Mouse (Mus musculus): ENCODE measurements around the gene Mrps2. TPM values are rescaled to one million over a fixed set of nuclear protein-coding genes. Genes with fewer than 3 reads are reported as not detected.
A peak's percentile ranks its signal among the peaks of the same experiment; 100 is the strongest.
"Not testable (repeated sequence)": the region's sequence is repeated elsewhere in the genome, so short reads cannot be mapped to it uniquely, and the experiment has no call there.

The Mrps2 gene
- polyA plus RNA-seq, 1 experiment from 2014 or later: 52.5 TPM

DNA sequence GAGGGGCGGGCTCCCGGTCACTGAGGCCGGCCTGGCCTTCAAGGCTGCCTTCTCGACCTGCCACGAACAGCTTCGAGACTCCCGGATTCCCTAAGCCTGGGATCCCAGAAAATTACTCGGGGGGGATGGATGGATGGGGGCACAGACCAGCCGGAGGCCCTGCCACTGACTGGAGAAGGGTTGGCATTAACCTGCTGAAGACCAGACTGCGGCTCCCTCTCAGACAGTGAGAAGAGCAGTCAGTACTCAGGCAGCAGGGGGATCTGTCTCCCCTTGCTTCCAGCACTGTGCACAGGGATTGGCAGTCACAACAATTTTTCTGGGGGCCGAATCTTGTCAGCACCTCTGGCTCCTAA lies 20.6 kb upstream of the Mrps2 start:
- Histone ChIP-seq H3K4me3 (peak overlapping the region; percentile 73), H3K4me2 (peak overlapping the region; percentile 93), H3K36me3 (ENCODE audit: poor library complexity, severe bottlenecking) (peaks cover 27% of the 10 kb centered on the region), H3K27ac (peak overlapping the region; percentile 55), H3K9me3 (replicated peaks) (no peaks in the 10 kb centered on the region), H3K9ac (peak overlapping the region; percentile 89), H3K4me1 (peaks cover 15% of the 10 kb centered on the region), H3K27me3 (no peaks in the 10 kb centered on the region)
- WGBS: 4% methylated on average over 11 of the region's 11 CpGs
- ATAC-seq: peak; percentile 72

DNA sequence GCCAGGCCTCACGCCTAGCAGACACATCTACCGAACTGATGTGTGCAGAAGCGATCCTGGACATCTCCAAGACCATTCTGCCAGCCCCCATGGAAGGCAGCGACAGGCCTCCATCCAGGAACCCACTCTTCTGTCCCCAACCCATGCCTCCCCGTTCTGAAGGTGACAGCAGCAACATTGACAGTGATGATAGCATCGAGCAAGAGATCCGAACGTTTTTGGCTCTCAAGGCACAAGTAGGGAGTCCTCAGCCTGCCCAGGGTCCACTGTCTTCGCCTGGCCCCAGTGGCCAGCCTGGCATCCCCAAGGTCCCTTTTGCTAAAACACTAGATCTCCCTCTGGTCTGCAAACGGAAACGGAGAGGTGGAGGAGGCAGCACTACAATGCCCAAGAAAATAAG lies 16.2 kb upstream of the Mrps2 start:
- peaks cover 8% of the 10 kb centered on the region for H3K4me1 ChIP-seq
- H3K4me3 ChIP-seq: no peak overlapping the region
- no peak overlapping the region for H3K4me2 ChIP-seq
- 90% methylated on average over 11 of the region's 11 CpGs for WGBS
- peaks cover 46% of the 10 kb centered on the region for H3K36me3 ChIP-seq (ENCODE audit: poor library complexity, severe bottlenecking)
- no peak for ATAC-seq
- H3K27me3 ChIP-seq: no peaks in the 10 kb centered on the region
- H3K27ac ChIP-seq: no peak overlapping the region
- H3K9ac ChIP-seq: no peak overlapping the region
- no peaks in the 10 kb centered on the region for H3K9me3 ChIP-seq (replicated peaks)

DNA sequence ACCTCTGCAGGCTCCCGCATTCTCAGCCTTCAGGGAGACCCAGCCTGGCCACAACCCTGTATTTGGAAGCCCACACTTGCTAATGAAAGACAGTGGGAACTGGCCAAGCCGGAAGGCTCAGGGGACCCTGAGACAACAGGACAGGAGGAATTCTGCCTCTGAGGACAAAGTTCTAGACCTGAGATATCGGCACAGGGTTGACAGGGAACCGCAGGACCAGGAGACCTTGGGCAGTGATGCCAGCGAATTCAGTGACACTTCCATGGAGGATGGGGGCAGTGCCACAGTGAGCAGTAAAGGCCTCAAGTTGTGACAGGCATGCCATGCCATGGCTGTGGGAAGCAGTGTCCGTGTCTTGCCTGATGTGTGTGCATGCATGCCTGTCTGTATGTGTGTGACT lies 14.3 kb upstream of the Mrps2 start:
- no peak for ATAC-seq
- Histone ChIP-seq H3K27ac (no peak overlapping the region), H3K9me3 (replicated peaks) (no peaks in the 10 kb centered on the region), H3K36me3 (ENCODE audit: poor library complexity, severe bottlenecking) (peaks cover 46% of the 10 kb centered on the region), H3K4me1 (no peaks in the 10 kb centered on the region), H3K4me3 (no peak overlapping the region), H3K4me2 (no peak overlapping the region), H3K9ac (no peak overlapping the region), H3K27me3 (no peaks in the 10 kb centered on the region)
- 90% methylated on average over 6 of the region's 6 CpGs for WGBS

DNA sequence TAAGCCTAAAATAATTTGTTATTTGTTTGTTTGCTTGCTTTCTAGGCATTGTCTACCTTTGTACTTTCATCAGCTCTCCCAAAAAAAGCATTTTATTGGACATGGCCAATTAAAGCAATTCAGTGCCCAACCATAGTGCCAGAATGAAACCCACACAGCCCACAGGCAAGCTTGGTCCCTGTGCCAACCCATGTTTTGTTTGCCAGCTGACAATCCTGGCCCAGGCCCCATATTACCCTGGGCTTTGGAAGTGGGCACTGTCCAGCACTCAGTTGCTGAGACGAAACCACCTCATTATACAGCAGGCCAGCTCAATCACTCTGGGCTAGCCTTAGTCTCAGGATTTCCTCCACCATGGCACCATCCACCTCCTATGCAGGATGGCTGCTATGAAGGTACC lies 11.2 kb upstream of the Mrps2 start:
- no peak overlapping the region for H3K9ac ChIP-seq
- no peaks in the 10 kb centered on the region for H3K9me3 ChIP-seq (replicated peaks)
- no peak overlapping the region for H3K27ac ChIP-seq
- no peak overlapping the region for H3K4me3 ChIP-seq
- H3K36me3 ChIP-seq (ENCODE audit: poor library complexity, severe bottlenecking): peaks cover 26% of the 10 kb centered on the region
- ATAC-seq: no peak
- H3K27me3 ChIP-seq: no peaks in the 10 kb centered on the region
- H3K4me1 ChIP-seq: no peaks in the 10 kb centered on the region
- WGBS: 74% methylated on average over 1 of the region's 1 CpGs
- no peak overlapping the region for H3K4me2 ChIP-seq

DNA sequence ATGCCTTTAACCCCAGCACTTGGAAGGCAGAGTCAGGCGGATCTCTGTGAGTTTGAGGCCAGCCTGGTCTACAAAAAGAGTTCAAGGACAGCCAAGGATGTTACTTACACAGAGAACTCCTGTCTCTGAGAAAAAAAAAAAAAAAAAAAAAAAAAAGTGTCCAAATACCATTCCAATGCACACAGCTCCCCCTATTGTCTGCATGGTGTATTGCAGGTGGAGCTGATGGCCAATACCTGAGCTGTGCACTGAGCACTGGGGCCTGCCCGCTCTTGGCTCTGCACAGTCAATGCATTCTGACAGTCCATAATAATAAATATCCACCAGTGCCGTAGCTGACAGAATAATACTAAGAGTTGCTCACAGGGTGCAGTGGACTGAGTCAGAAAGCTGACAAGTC lies 3.9 kb upstream of the Mrps2 start:
- Histone ChIP-seq H3K36me3 (ENCODE audit: poor library complexity, severe bottlenecking) (peaks cover under 1% of the 10 kb centered on the region), H3K4me2 (no peak overlapping the region), H3K4me1 (peaks cover 16% of the 10 kb centered on the region), H3K4me3 (no peak overlapping the region), H3K27me3 (peaks cover 7% of the 10 kb centered on the region; the same call in 1 of the 2 replicates), H3K27ac (no peak overlapping the region), H3K9ac (no peak overlapping the region), H3K9me3 (replicated peaks) (no peaks in the 10 kb centered on the region)
- ATAC-seq: no peak
- WGBS: 47% methylated on average over 3 of the region's 3 CpGs

DNA sequence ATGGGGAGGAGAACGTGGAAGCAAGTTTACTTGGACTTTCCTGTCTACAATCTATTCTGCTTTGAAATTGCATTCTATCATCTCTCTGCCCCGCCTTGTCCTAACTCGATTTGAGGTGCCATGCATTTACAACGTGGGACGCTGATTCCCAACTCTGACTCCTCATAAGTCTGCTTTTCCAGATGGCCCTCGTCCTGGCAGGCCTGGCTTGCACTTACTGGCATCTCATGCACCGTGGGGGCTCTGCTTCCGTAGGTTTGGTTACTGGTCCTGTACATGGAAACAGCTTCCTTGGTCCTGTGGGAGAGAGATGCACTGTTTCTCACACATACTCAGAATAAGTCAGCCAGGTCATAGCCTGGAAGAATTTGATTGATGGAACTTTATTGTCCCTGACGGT lies 2.9 kb upstream of the Mrps2 start:
- ATAC-seq: no peak

DNA sequence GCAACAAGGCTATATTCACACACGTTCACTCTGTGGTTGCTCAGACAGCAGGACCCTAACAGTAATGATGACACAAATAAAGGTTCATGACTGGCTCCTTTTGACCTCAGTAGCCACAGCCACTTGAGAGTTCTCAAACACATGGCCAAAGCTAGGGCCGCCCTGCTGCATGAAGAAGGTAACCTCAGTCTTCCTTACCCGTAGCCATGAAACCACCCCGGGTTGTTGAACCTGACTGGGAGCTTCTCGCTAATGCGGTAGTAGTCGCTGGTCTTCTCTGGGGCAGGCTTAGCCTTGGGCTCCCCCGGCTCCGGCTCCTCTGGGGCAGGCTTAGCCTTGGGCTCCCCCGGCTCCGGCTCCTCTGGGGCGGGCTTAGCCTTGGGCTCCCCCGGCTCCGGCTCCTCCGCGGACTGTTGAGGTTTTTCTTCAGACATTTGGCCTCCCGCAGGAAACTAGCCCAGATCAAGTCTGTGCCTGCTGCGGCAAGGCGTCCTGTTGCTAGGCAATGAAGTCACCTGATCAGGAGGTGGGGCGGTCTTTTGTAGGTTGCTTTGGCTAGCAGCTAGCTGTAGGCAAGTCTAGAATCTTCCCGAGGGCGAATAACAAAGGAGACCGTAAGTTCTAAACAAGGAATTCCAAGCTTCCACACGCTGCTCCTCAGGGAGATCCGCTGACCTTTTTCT lies 1.9 kb upstream of the Mrps2 start, which contains the start of gene 1700007K13Rik:
TSS of gene 1700007K13Rik (minus strand) at position 497 of the 683 bp plus-strand sequence.
- H3K27ac ChIP-seq: 0 out of 2 replicates have a peak within 1 kb of the TSS, but pooled peaks have one; percentile 7
- 0 out of 2 replicates have a peak within 1 kb of the TSS, but pooled peaks have one; percentile 17 for H3K9ac ChIP-seq
- H3K36me3 ChIP-seq (ENCODE audit: poor library complexity, severe bottlenecking): peaks cover 21% of the 10 kb centered on the region
- H3K9me3 ChIP-seq (replicated peaks): no peaks in the 10 kb centered on the region
- H3K27me3 ChIP-seq: peaks cover 7% of the 10 kb centered on the region; the same call in 1 of the 2 replicates
- H3K4me1 ChIP-seq: peaks cover 20% of the 10 kb centered on the region
- H3K4me3 ChIP-seq: peak within 1 kb of the TSS; percentile 15; the same call in 1 of the 2 replicates
- WGBS: 5% methylated on average over 25 of the region's 25 CpGs
- peak; percentile 68 for ATAC-seq
- peak within 1 kb of the TSS; percentile 55 for H3K4me2 ChIP-seq

More for the DNA sequence above, 2.9 kb upstream of the Mrps2 start:
- Histone ChIP-seq H3K4me1 (peaks cover 20% of the 10 kb centered on the region), H3K27ac (no peak overlapping the region), H3K27me3 (peaks cover 7% of the 10 kb centered on the region; the same call in 1 of the 2 replicates), H3K9ac (no peak overlapping the region), H3K36me3 (ENCODE audit: poor library complexity, severe bottlenecking) (peaks cover 11% of the 10 kb centered on the region), H3K9me3 (replicated peaks) (no peaks in the 10 kb centered on the region), H3K4me2 (no peak overlapping the region), H3K4me3 (no peak overlapping the region)
- WGBS: 84% methylated on average over 9 of the region's 9 CpGs

DNA sequence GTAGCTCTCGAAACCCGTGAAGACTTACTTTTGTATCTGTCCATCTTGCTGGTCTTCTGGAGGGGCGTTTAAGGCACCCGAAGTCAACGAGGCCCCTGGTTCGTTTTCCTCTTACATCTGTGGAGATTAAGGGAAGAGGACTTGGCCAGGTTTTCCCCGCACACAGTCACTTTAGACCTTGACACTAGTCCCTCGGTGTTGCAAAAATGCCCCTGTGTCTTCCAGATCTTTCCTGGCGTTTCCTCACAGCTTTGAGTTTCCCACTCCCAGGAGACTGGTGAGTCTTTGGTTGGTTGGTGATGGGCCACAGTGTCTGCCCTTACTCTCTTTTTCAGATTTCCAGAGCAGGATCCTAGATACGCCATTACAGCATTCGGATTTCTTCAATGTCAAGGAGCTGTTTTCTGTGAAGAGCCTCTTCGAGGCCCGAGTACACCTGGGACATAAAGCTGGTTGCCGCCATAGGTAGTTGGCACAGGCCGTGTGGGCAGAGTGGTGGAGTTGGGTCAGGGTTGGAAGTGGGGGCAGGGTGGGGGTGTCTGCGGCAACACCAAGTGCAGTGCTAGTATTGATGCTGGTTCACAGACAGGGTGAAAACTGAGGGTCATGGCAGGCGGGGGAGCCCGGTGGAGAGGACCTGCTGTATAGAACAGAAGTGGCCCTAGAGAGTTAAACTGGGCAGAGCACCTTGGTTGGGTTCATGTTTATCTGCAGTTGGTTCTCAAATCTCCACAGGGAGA lies 790 bp downstream of the Mrps2 start:
- H3K27ac ChIP-seq: no peak overlapping the region
- ATAC-seq: no peak
- peaks cover 7% of the 10 kb centered on the region; the same call in 1 of the 2 replicates for H3K27me3 ChIP-seq
- 55% methylated on average over 18 of the region's 18 CpGs for WGBS
- peak overlapping the region; percentile 98 for H3K9ac ChIP-seq
- peak overlapping the region; percentile 83 for H3K4me2 ChIP-seq
- peak overlapping the region; percentile 96 for H3K4me3 ChIP-seq
- H3K9me3 ChIP-seq (replicated peaks): peaks cover 11% of the 10 kb centered on the region
- H3K4me1 ChIP-seq: peaks cover 20% of the 10 kb centered on the region
- peaks cover 44% of the 10 kb centered on the region for H3K36me3 ChIP-seq (ENCODE audit: poor library complexity, severe bottlenecking)

DNA sequence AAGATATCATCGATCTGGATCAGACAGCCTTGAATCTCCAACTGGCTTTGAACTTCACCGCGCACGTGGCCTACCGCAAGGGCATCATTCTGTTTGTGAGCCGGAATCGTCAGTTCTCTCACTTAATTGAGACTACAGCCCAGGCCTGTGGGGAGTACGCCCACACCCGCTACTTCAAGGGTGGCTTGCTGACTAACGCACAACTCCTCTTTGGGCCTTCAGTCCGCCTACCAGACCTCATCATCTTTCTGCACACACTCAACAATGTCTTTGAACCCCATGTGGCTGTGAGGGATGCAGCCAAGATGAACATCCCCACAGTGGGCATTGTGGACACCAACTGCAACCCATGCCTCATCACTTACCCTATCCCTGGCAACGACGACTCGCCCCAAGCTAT lies 1.6 kb downstream of the Mrps2 start:
- H3K4me2 ChIP-seq: no peak overlapping the region; the same call in 1 of the 2 replicates

DNA sequence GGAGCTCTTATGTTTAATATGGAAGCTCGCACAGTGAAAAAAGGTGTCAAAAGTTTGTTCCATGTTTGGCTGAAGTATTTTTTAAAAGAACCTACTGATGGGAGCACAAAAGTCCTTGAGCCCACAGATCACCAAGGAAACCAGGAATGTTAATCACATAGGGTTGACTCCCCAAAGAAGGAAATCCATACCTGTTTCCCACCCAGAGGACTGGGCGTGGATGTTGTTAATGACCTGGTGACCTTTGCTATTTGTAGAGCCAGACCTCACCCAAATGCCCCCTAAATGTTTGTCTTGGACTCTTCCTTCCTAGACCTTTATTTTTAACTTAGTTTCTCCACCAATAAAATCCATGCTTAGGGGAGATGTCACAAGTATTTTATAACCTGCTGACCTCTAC lies 2.7 kb downstream of the Mrps2 start:
- Histone ChIP-seq H3K36me3 (ENCODE audit: poor library complexity, severe bottlenecking) (peaks cover 44% of the 10 kb centered on the region), H3K9ac (no peak overlapping the region), H3K27me3 (no peaks in the 10 kb centered on the region), H3K27ac (no peak overlapping the region), H3K4me1 (peaks cover 20% of the 10 kb centered on the region), H3K4me2 (no peak overlapping the region), H3K4me3 (no peak overlapping the region), H3K9me3 (replicated peaks) (peaks cover 11% of the 10 kb centered on the region)
- 97% methylated on average over 2 of the region's 2 CpGs for WGBS
- ATAC-seq: no peak

More for the DNA sequence above, 1.6 kb downstream of the Mrps2 start:
- Histone ChIP-seq H3K9me3 (replicated peaks) (peaks cover 11% of the 10 kb centered on the region), H3K27ac (no peak overlapping the region), H3K4me3 (peak overlapping the region; percentile 96; the same call in 1 of the 2 replicates), H3K27me3 (peaks cover 7% of the 10 kb centered on the region; the same call in 1 of the 2 replicates), H3K4me1 (peaks cover 20% of the 10 kb centered on the region), H3K9ac (no peak overlapping the region), H3K36me3 (ENCODE audit: poor library complexity, severe bottlenecking) (peaks cover 44% of the 10 kb centered on the region)
- 97% methylated on average over 14 of the region's 14 CpGs for WGBS
- no peak for ATAC-seq

DNA sequence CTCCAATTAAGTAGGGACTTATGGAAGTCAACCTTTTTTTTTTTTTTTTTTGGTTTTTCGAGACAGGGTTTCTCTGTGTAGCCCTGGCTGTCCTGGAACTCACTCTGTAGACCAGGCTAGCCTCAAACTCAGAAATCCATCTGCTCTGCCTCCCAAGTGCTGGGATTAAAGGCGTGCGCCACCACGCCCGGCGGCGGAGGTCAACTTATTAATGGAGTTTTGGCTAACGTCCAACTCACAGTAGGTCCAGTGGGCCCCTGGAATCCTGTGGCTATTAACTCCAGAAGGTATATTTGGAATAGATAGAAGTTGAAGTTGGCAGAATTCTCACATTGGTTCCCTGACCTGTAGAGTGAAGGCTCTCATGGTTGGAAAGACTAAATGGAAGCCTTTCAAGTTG lies 4.1 kb downstream of the Mrps2 start:
- peaks cover 11% of the 10 kb centered on the region for H3K9me3 ChIP-seq (replicated peaks)
- peaks cover 44% of the 10 kb centered on the region for H3K36me3 ChIP-seq (ENCODE audit: poor library complexity, severe bottlenecking)
- not testable (repeated sequence) for H3K27me3 ChIP-seq, H3K27ac ChIP-seq, H3K4me3 ChIP-seq, ATAC-seq, H3K4me2 ChIP-seq, H3K9ac ChIP-seq
- H3K4me1 ChIP-seq: peaks cover 11% of the 10 kb centered on the region
- WGBS: 92% methylated on average over 8 of the region's 8 CpGs

DNA sequence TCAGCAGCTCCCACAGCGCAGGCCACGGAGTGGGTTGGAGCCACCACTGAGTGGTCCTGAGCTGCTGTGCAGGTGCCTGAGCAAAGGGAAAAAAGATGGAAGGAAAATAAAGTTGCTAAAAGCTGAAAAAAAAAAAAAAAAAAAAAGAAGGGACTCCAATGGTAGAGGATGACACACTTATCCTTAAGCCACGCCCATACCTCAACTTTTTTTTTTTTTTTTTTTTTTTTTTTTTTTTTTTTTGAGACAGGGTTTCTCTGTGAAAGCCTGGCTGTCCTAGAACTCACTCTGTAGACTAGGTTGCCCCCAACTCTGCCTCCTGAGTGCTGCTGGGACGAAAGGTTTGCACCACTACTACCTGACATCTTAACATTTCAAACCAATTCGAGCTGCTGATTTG lies 10.1 kb downstream of the Mrps2 start:
- ATAC-seq; H3K27ac ChIP-seq; H3K4me2 ChIP-seq; H3K36me3 ChIP-seq (ENCODE audit: poor library complexity, severe bottlenecking); H3K4me3 ChIP-seq; H3K4me1 ChIP-seq; H3K9me3 ChIP-seq (replicated peaks); H3K9ac ChIP-seq; H3K27me3 ChIP-seq: not testable (repeated sequence)
- WGBS: 88% methylated on average over 5 of the region's 5 CpGs
